Mouse (Mus musculus): Measurements from ENCODE around the gene Vmn1r160. TPM values are rescaled to one million over a fixed set of nuclear protein-coding genes. Genes with fewer than 3 reads are reported as not detected.
"Not testable (repeated sequence)": the region's sequence is repeated elsewhere in the genome, so short reads cannot be mapped to it uniquely, and the experiment has no call there.

Vmn1r160 gene
- total RNA-seq (2021): not detected

DNA sequence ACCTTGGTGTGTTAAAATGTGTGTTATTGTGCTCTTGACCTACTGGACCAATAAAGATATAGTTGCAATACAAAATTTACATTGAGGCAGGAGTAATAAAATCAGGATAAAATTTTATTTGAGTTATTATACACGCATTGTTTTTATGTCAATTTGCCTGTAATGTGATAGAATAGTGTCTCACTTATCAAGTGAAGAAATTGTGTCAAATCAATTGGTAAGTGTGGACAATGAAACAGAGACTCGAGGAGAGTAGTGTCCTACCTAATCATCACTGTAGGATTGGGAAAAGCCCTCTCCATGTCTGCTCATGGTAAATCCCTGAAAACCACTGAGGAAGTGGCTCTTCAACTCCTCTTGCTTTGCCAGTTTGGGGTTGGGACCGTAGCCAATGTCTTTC, at the start of gene Vmn1r160:
TSS of gene Vmn1r160 (plus strand) at position 301 of the 400 bp plus-strand sequence.
- DNase-seq (ENCODE audit: extremely low spot score in 1 of 2, low spot score in 1 of 2): not testable (repeated sequence)

DNA sequence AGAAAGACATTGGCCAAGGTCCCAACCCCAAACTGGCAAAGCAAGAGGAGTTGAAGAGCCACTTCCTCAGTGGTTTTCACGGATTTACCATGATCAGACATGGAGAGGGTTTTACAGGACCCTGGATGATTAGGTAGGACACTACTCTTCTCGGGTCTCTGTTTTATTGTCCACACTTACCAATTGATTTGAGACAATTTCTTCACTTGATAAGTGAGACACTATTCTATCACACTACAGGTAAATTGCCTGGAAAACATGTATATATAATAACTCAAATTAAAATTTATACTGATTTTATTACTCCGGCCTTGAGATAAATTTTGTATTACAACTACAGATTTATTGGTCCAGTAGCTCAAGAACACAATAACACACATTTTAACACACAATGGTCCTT, 27.5 kb upstream of the Vmn1r160 start, which contains the start of gene Vmn1r159:
TSS of gene Vmn1r159 (minus strand) at position 101 of the 400 bp plus-strand sequence.
- not testable (repeated sequence) for DNase-seq (ENCODE audit: extremely low spot score in 1 of 2, low spot score in 1 of 2)

Other genes with a start within 250 kb of the Vmn1r160 start
- gene Vmn1r155, start 213.2 kb upstream of the Vmn1r160 start, total RNA-seq (2021): not detected
- gene Gm8693, start 178.9 kb upstream of the Vmn1r160 start, total RNA-seq (2021): not detected
- gene Gm4567, start 151.5 kb upstream of the Vmn1r160 start, total RNA-seq (2021): not detected
- gene Vmn1r157, start 109.5 kb upstream of the Vmn1r160 start, total RNA-seq (2021): not detected
- gene Vmn1r158, start 80.4 kb upstream of the Vmn1r160 start, total RNA-seq (2021): not detected
- not detected for gene Vmn1r159, start 27.6 kb upstream of the Vmn1r160 start, total RNA-seq (2021)
- not detected for gene Gm4214, start 113.4 kb downstream of the Vmn1r160 start, total RNA-seq (2021)
- gene Gm4216, start 148.7 kb downstream of the Vmn1r160 start, total RNA-seq (2021): not detected
- gene Vmn1r163, start 184.3 kb downstream of the Vmn1r160 start, total RNA-seq (2021): not detected
- gene Gm8720, start 196.2 kb downstream of the Vmn1r160 start, total RNA-seq (2021): not detected